8 mouse cellular contexts compared by ENCODE assay signal in the genomic region with DNA sequence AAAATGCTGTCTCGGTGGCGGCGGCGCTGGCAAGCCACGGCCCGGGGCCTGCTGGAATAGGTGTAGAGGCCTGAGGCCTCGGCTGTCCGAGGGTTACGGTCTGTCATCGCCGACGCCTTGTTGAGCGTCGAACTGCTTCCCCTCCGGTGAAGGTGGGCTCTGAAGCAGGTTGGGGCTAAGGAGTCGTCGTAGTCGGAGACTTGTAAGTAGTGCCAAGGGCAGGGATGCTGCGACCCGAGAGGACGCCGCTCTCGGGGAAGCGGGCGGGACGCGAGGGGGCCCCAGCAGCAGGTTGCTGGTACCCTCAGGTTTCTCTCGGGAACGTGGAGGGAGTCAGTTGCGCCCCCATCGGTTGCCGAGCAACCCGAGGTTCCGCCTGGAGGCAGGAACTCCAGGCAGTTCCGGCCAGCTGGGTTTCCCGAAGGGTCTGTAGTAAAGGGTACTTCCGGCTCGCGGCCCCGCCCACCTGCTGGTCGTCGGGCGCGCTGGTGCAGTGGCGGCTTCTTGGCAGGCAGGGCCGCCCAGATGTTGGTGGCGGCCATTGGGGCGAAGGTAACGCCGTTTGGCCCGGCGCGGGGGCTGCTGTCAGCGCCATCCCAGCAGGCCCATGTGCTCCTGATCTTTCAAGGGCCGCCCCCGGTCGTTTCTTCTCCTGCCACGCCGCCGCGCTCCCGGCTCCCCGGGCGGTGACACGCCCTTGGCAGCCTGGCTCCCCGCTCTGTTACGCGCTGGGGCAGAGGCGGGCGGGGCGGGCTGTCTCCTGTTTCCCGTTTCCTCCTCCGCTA. TPM values are rescaled to one million over a fixed set of nuclear protein-coding genes. Genes with fewer than 3 reads are reported as not detected.
DNase-seq lines count a peak whose midpoint lies in the region; ATAC-seq lines count a peak whose summit lies in the region.
"Not testable (repeated sequence)": the region's sequence is repeated elsewhere in the genome, so short reads cannot be mapped to it uniquely, and the experiment has no call there.

A gene (minus strand): TSS at position 699 of the 785 bp plus-strand sequence.

- H3K4me3 ChIP-seq in intestine, embryonic 14.5 days (ENCODE audit: low read depth, low read length): peak within 1 kb of the TSS; percentile 49

- peak; percentile 99 for ATAC-seq in intestine, embryonic 14.5 days (replicated peaks; ENCODE audit: low FRiP score, low TSS enrichment, low read depth)
- peak; percentile 90 for ATAC-seq in megakaryocyte progenitor cell, adult 5-6 weeks (replicated peaks; ENCODE audit: poor library complexity)

- H3K9ac ChIP-seq in intestine, embryonic 14.5 days (ENCODE audit: low read length): peak within 1 kb of the TSS; percentile 38

- H3K4me1 ChIP-seq in intestine, embryonic 14.5 days (replicated peaks; ENCODE audit: control insufficient read depth, insufficient read depth, low read length): not testable (repeated sequence)

- WGBS in intestine, embryonic 14.5 days: under 1% methylated on average over 55 of the region's 73 CpGs

- peak within 1 kb of the TSS; percentile 53 for H3K4me2 ChIP-seq in intestine, embryonic 14.5 days (ENCODE audit: low read length)

- not testable (repeated sequence) for H3K9me3 ChIP-seq in intestine, embryonic 14.5 days (ENCODE audit: control insufficient read depth, low read length)

- H3K27ac ChIP-seq in intestine, embryonic 14.5 days (ENCODE audit: low read depth): peak within 1 kb of the TSS; percentile 73

- DNase-seq in adrenal gland, adult (ENCODE audit: inconsistent age in 2 of 2, low spot score in 1 of 2): peak; percentile 91 to 97
- peak; percentile 93 for DNase-seq in embryo, embryonic 11 days
- DNase-seq in gastrocnemius, postnatal 25 days: peak; percentile 86
- DNase-seq in intestine, embryonic 14.5 days (ENCODE audit: low spot score): peak; percentile 91
- DNase-seq in left cerebral cortex, postnatal 10 days (ENCODE audit: extremely low spot score in 1 of 2, low spot score in 2 of 2): peak; percentile 85 to 88
- DNase-seq in right cerebral cortex, postnatal 14 days: peak; percentile 78
- DNase-seq in urinary bladder, postnatal 25 days (ENCODE audit: low spot score): peak; percentile 73

- H3K36me3 ChIP-seq in intestine, embryonic 14.5 days (ENCODE audit: control insufficient read depth, insufficient read depth, low read length): not testable (repeated sequence)

- intact Hi-C loops in left cerebral cortex, postnatal 10 days (cut with DNase I): not testable (repeated sequence)

- not testable (repeated sequence) for H3K27me3 ChIP-seq in intestine, embryonic 14.5 days (replicated peaks; ENCODE audit: control insufficient read depth, insufficient read depth, low read length)

RNA-seq across cellular contexts. Expression of the gene that starts here (rescaled TPM):
- 10 to 100 TPM; 19.0 to 20.7 TPM for total RNA-seq in gastrocnemius, postnatal 25 days (2021)
- polyA plus RNA-seq in intestine, embryonic 14.5 days (2014; fragmentation: Nextera tagmentation; extraction: Ambion mirVana): 42.6 and 45.6 TPM in 2 replicates
- 10 to 100 TPM; 29.2 to 31.2 TPM for total RNA-seq in left cerebral cortex, postnatal 10 days (2021)
- total RNA-seq in megakaryocyte progenitor cell, adult 5-6 weeks (2015): 30.8 and 30.9 TPM in 2 replicates
- 33.0 and 39.2 TPM in 2 replicates for total RNA-seq in megakaryocyte progenitor cell, adult 5-6 weeks (2017)

Comparison
In these comparisons a context has a peak if more than half of its experiments do, and no peak if none do; other contexts are left out.
1. Peak in every context shown above with its lines: DNase-seq, ATAC-seq, H3K4me3 ChIP-seq and H3K27ac ChIP-seq.